Mouse (Mus musculus): ENCODE results near the gene Setd1b. TPM values are rescaled to one million over a fixed set of nuclear protein-coding genes. Genes with fewer than 3 reads are reported as not detected.

Gene Setd1b
- total and polyA plus RNA-seq, 3 experiments, result 0.50 to 9.1 (median 2.3) TPM

- no peaks in the 10 kb centered on the region; the same call in 1 of the 2 replicates for H3K79me2 ChIP-seq (replicated peaks; ENCODE audit: control insufficient read depth, extremely low read depth, insufficient read depth, poor library complexity, severe bottlenecking)
- H3K27me3 ChIP-seq (replicated peaks), result no peaks in the 10 kb centered on the region
- DNase-seq (ENCODE audit: extremely low read depth), result peak; percentile 75
- no peak overlapping the region for H3K27ac ChIP-seq (ENCODE audit: insufficient read depth, low read depth)
- H3K9ac ChIP-seq (ENCODE audit: insufficient read depth, low read depth), result no peak overlapping the region
- no peak overlapping the region for H3K4me3 ChIP-seq (replicated peaks in 1 of 3; ENCODE audit: low read depth in 2 of 3, low read length in 2 of 3, poor library complexity in 1 of 3)
- in situ Hi-C loops (cut with MboI; ENCODE audit: low pct_ligation_motif_present, low pct_unique_long_range_greater_than_20kb, low sequenced_read_pairs) (no loop called here), dilution Hi-C loops (cut with MboI; ENCODE audit: extremely low pct_ligation_motif_present, extremely low pct_unique_long_range_greater_than_20kb, low sequenced_read_pairs) (no loop called here)
- H3K4me2 ChIP-seq (ENCODE audit: insufficient read depth, low read depth, poor library complexity, severe bottlenecking), result no peak overlapping the region
- TF ChIP-seq GABPA (IDR thresholded peaks at IDR 0.05; ENCODE audit: insufficient replicate concordance, low read depth, low read length), result no peak
- TF ChIP-seq JUN (IDR thresholded peaks at IDR 0.05; ENCODE audit: insufficient read depth, low read depth, low read length), result no peak
- TF ChIP-seq ELF1 (IDR thresholded peaks at IDR 0.05; ENCODE audit: low read depth, low read length), result no peak; the same call in 1 of the 2 replicates
- TF ChIP-seq MEF2A (IDR thresholded peaks at IDR 0.05; ENCODE audit: borderline replicate concordance, low read depth, low read length), result no peak
- no peak for TF ChIP-seq EP300 (IDR thresholded peaks at IDR 0.05; ENCODE audit: low read length)
- TF ChIP-seq USF2 (conservative IDR thresholded peaks at IDR 0.05; ENCODE audit: low read depth, low read length), result no peak
- TF ChIP-seq ETS1 (conservative IDR thresholded peaks at IDR 0.05; ENCODE audit: low read depth, low read length), result no peak
- TF ChIP-seq CTCF (conservative IDR thresholded peaks at IDR 0.05 in 1 of 2, IDR thresholded peaks at IDR 0.05 in 1 of 2; ENCODE audit: low read depth in 2 of 2, low read length in 2 of 2), result peak; percentile 56 to 97; a peak in 3 of 4 replicates
- TF ChIP-seq ZNF384 (IDR thresholded peaks at IDR 0.05; ENCODE audit: low read depth, low read length), result no peak
- peak; percentile 11; the same call in 1 of the 2 replicates for TF ChIP-seq ZMIZ1 (IDR thresholded peaks at IDR 0.05; ENCODE audit: low read depth, low read length)
- TF ChIP-seq RCOR1 (conservative IDR thresholded peaks at IDR 0.05; ENCODE audit: low read depth, low read length), result 0 out of 2 replicates have a peak, but pooled peaks have one; percentile 26
- TF ChIP-seq CHD1 (IDR thresholded peaks at IDR 0.05; ENCODE audit: low read depth, low read length), result no peak
- TF ChIP-seq SIN3A (IDR thresholded peaks at IDR 0.05; ENCODE audit: low read length), result no peak
- peak; percentile 38; the same call in 1 of the 2 replicates for TF ChIP-seq MXI1 (IDR thresholded peaks at IDR 0.05; ENCODE audit: low read depth, low read length)
- peak; percentile 69; the same call in 1 of the 2 replicates for TF ChIP-seq MYC (IDR thresholded peaks at IDR 0.05; ENCODE audit: low read depth, low read length)
- peak; percentile 26; the same call in 1 of the 2 replicates for TF ChIP-seq CHD2 (IDR thresholded peaks at IDR 0.05; ENCODE audit: low read length)
- peak; percentile 13; the same call in 1 of the 2 replicates for TF ChIP-seq IRF4 (IDR thresholded peaks at IDR 0.05; ENCODE audit: low read depth, low read length)
- no peak for TF ChIP-seq POLR2AphosphoS2 (IDR thresholded peaks at IDR 0.05; ENCODE audit: low read depth, low read length)
- TF ChIP-seq TBP (conservative IDR thresholded peaks at IDR 0.05; ENCODE audit: low read depth, low read length), result no peak
- no peak for TF ChIP-seq POLR2A (IDR thresholded peaks at IDR 0.05; ENCODE audit: low read depth, low read length)
- TF ChIP-seq SMC3 (IDR thresholded peaks at IDR 0.05; ENCODE audit: low read depth, low read length), result peak; percentile 99
- peak; percentile 86 for TF ChIP-seq RAD21 (IDR thresholded peaks at IDR 0.05; ENCODE audit: low read depth, low read length)
- TF ChIP-seq UBTF (IDR thresholded peaks at IDR 0.05; ENCODE audit: low read depth, low read length), result no peak
- TF ChIP-seq NRF1 (IDR thresholded peaks at IDR 0.05; ENCODE audit: low read depth, low read length), result no peak
- 0 out of 2 replicates have a peak, but pooled peaks have one; percentile 30 for TF ChIP-seq MAX (IDR thresholded peaks at IDR 0.05; ENCODE audit: low read length)
- TF ChIP-seq JUND (conservative IDR thresholded peaks at IDR 0.05; ENCODE audit: low read depth, low read length), result no peak
- no peak for TF ChIP-seq HCFC1 (IDR thresholded peaks at IDR 0.05; ENCODE audit: low read depth, low read length)
- TF ChIP-seq BHLHE40 (IDR thresholded peaks at IDR 0.05; ENCODE audit: low read depth, low read length), result no peak
- TF ChIP-seq NELFE (IDR thresholded peaks at IDR 0.05; ENCODE audit: low read depth, low read length), result peak; percentile 26; the same call in 1 of the 2 replicates
- TF ChIP-seq ZC3H11A (IDR thresholded peaks at IDR 0.05; ENCODE audit: low read depth, low read length), result peak; percentile 84
- TF ChIP-seq E2F4 (IDR thresholded peaks at IDR 0.05; ENCODE audit: insufficient replicate concordance, low read depth, low read length), result no peak
- no peak for TF ChIP-seq KAT2A (IDR thresholded peaks at IDR 0.05; ENCODE audit: insufficient replicate concordance, low read length)
- no peak for TF ChIP-seq PAX5 (IDR thresholded peaks at IDR 0.05; ENCODE audit: low read length)
- H3K9me3 ChIP-seq (replicated peaks; ENCODE audit: low read length), result peaks cover under 1% of the 10 kb centered on the region
- H3K4me1 ChIP-seq (ENCODE audit: control insufficient read depth in 1 of 2, insufficient read depth in 2 of 2), result peaks cover 0 to 8% of the 10 kb centered on the region in 2 experiments; a peak in 2 of 4 replicates
- peaks cover 42 to 88% of the 10 kb centered on the region in 2 experiments for H3K36me3 ChIP-seq (replicated peaks in 1 of 2; ENCODE audit: control insufficient read depth in 1 of 2, insufficient read depth in 1 of 2, low read length in 1 of 2)
These were observed 24.7 kb upstream of the Setd1b start for GRCm38 (mm10) chr5:123117257-123117656.
